Mouse (Mus musculus) MEL (cell line): ENCODE results near the gene Unc13d. TPM values are rescaled to one million over a fixed set of nuclear protein-coding genes. Genes with fewer than 3 reads are reported as not detected.

Source experiments
- DNase-seq: peaks from one replicate; pipeline ENCODE4 v3.0.0; 2011; ENCODE audit warnings: low read depth, low spot score
- H3K27ac ChIP-seq: 2 replicates; pipeline ENCODE4 v1.5.1; 2012; ENCODE audit warnings: low read depth, mild to moderate bottlenecking, control low read depth, low read length, moderate library complexity; ENCODE audit not compliant: control insufficient read depth
- H3K27me3 ChIP-seq, 2 experiments: fragments of 150-350 bp in 1 of 2; sonication (generic) in 1 of 2; 2 replicates each; pipeline ENCODE4 v1.6.1; 2012; ENCODE audit warnings: low read length in 2 of 2, mild to moderate bottlenecking in 2 of 2, improper control_type of control experiment in 1 of 2, moderate library complexity in 1 of 2; ENCODE audit not compliant: insufficient read depth in 2 of 2, control insufficient read depth in 1 of 2
- H3K36me3 ChIP-seq, 2 experiments: 2 replicates each; pipeline ENCODE4 v1.6.1; 2012 to 2014; ENCODE audit warnings: low read length in 2 of 2, improper control_type of control experiment in 1 of 2, inconsistent platforms in 1 of 2, mild to moderate bottlenecking in 1 of 2; ENCODE audit not compliant: insufficient read depth in 2 of 2, control insufficient read depth in 1 of 2
- H3K4me1 ChIP-seq, 2 experiments: fragments of 150-350 bp in 1 of 2; sonication (generic) in 1 of 2; 2 replicates each; pipeline ENCODE4 v1.6.1; 2012; ENCODE audit warnings: low read length in 2 of 2, improper control_type of control experiment in 1 of 2, mild to moderate bottlenecking in 1 of 2; ENCODE audit not compliant: insufficient read depth in 2 of 2, control insufficient read depth in 1 of 2
- H3K4me3 ChIP-seq, 2 experiments: fragments of 150-350 bp in 1 of 2; sonication (generic) in 1 of 2; 2 replicates each; pipeline ENCODE4 v1.5.1; 2012; ENCODE audit warnings: low read depth in 2 of 2, low read length in 2 of 2, mild to moderate bottlenecking in 2 of 2, moderate library complexity in 2 of 2, control low read depth in 1 of 2, improper control_type of control experiment in 1 of 2; ENCODE audit not compliant: control insufficient read depth in 1 of 2, insufficient read depth in 1 of 2
- H3K79me2 ChIP-seq: 2 replicates; pipeline ENCODE4 v1.6.1; 2012; ENCODE audit warnings: mild to moderate bottlenecking, low read length, moderate library complexity; ENCODE audit not compliant: control insufficient read depth, poor library complexity, insufficient read depth
- H3K9ac ChIP-seq: 2 replicates; pipeline ENCODE4 v1.6.1; 2012; ENCODE audit warnings: low read depth, mild to moderate bottlenecking, control low read depth, low read length, moderate library complexity; ENCODE audit not compliant: control insufficient read depth, poor library complexity, severe bottlenecking
- H3K9me3 ChIP-seq: fragments of 150-350 bp; sonication (generic); replicated peaks from 2 replicates; pipeline ENCODE4 v1.6.1; 2012; ENCODE audit warnings: mild to moderate bottlenecking, low read length, improper control_type of control experiment, moderate library complexity; ENCODE audit not compliant: insufficient read depth
- CTCF ChIP-seq, 3 experiments: IDR thresholded peaks in 2 of 3; conservative IDR thresholded peaks in 1 of 3; 2 replicates each; pipeline ENCODE4 v1.5.1; 2011 to 2012; ENCODE audit warnings: low read length in 3 of 3, low read depth in 2 of 3, mild to moderate bottlenecking in 2 of 3, improper control_type of control experiment in 1 of 3, inconsistent platforms in 1 of 3, mixed read lengths in 1 of 3, moderate library complexity in 1 of 3; ENCODE audit not compliant: control insufficient read depth in 1 of 3, insufficient read depth in 1 of 3, poor library complexity in 1 of 3, severe bottlenecking in 1 of 3
- E2F4 ChIP-seq: IDR thresholded peaks from 2 replicates; pipeline ENCODE4 v1.6.1; 2011; ENCODE audit warnings: low read depth, low read length, improper control_type of control experiment, borderline replicate concordance
- GATA1 ChIP-seq: IDR thresholded peaks from 2 replicates; pipeline ENCODE4 v1.6.1; 2011; ENCODE audit warnings: low read depth, low read length, improper control_type of control experiment
- MAFK ChIP-seq: IDR thresholded peaks from 2 replicates; pipeline ENCODE4 v1.6.1; 2011; ENCODE audit warnings: low read depth, mild to moderate bottlenecking, low read length, improper control_type of control experiment, borderline replicate concordance
- MAX ChIP-seq: IDR thresholded peaks from 2 replicates; pipeline ENCODE4 v1.6.1; 2011; ENCODE audit warnings: low read length, improper control_type of control experiment
- MXI1 ChIP-seq: IDR thresholded peaks from 2 replicates; pipeline ENCODE4 v1.6.1; 2011; ENCODE audit warnings: mild to moderate bottlenecking, low read depth, low read length, improper control_type of control experiment
- MYC ChIP-seq: IDR thresholded peaks from 2 replicates; pipeline ENCODE4 v1.6.1; 2011; ENCODE audit warnings: low read depth, mild to moderate bottlenecking, low read length, improper control_type of control experiment, moderate library complexity
- RAD21 ChIP-seq: IDR thresholded peaks from 2 replicates; pipeline ENCODE4 v1.6.1; 2011; ENCODE audit warnings: mild to moderate bottlenecking, low read depth, low read length, improper control_type of control experiment
- polyA plus RNA-seq, 2 experiments: library from polyadenylated mRNA; stranded (reverse) in 1 of 2; unstranded in 1 of 2; fragments of >175 nt in 1 of 2; fragments of >200 nt in 1 of 2; gene quantifications; 2 replicates each; pipeline versions ENCODE4 v1.2.1 to v1.2.4; 2012; ENCODE audit warnings: low replicate concordance in 2 of 2, low read depth in 1 of 2; ENCODE audit not compliant: insufficient read length in 2 of 2, insufficient read depth in 1 of 2, missing spikeins in 1 of 2
- total RNA-seq: library from RNA; depleted of rRNA; stranded (reverse); fragments of 300-350 nt; gene quantifications from 2 replicates; pipeline ENCODE4 v1.2.3, GENCODE M21; 2012

The Unc13d gene
- total and polyA plus RNA-seq, 3 experiments, result 115 to 146 TPM; not detected in 1

DNA sequence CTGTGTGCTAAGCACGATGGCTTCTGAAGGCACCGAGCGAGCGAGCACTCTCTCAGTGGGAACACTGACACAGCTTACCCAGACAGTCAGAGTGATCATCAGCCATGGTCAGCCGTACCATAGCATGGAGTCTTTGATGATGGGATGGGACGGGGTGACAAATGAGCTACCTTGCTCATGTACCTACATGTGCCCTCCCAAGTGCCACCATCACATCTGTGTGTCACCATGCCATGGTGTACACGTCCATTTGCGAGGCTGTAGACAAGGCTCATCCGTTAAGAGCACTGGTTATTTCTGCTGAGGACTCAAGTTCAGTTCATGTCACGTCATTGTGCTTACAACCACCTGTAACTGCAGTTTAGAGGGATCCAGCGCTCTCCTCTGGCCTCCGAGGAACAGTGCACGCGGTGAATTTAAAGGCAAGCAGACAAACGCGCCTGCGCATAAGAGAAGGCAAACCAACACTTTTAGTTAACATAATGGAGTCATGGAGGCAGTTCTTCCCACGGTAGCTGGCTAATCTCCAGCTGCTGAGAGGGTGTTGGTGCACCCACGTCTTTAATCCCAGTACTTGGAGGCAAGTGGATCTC lies 33.9 kb upstream of the Unc13d start:
- no peak for TF ChIP-seq GATA1
- TF ChIP-seq, all 39 proteins: peak for 0
- Histone ChIP-seq H3K79me2 (no peaks in the 10 kb centered on the region), H3K9me3 (no peaks in the 10 kb centered on the region), H3K27me3 (no peaks in the 10 kb centered on the region), H3K4me1 (no peaks in the 10 kb centered on the region), H3K4me3 (no peak overlapping the region), H3K9ac (no peak overlapping the region), H3K27ac (no peak overlapping the region), H3K36me3 (no peaks in the 10 kb centered on the region)
- no peak for DNase-seq

DNA sequence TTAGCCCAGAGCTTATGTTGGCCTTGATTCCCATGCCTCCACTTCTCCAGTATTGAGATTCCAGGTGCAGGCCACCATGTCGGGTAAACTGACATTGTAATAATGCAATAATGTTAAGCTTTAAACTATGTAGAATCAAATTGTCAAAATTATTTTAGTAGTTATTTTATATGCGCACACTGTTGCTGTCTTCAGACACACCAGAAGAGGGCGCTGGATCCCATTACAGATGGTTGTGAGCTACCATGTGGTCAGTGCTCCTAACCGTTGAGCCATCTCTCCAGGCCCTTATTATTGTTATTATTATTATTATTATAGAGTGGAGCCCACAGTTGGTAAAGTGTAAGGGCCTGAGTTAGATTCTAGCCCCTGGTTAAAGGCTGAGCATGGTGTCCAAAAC lies 33.3 kb upstream of the Unc13d start:
- Histone ChIP-seq H3K4me1 (no peaks in the 10 kb centered on the region), H3K27me3 (no peaks in the 10 kb centered on the region), H3K9ac (no peak overlapping the region), H3K27ac (no peak overlapping the region), H3K79me2 (no peaks in the 10 kb centered on the region), H3K4me3 (no peak overlapping the region), H3K36me3 (no peaks in the 10 kb centered on the region), H3K9me3 (no peaks in the 10 kb centered on the region)
- peak; percentile 3 to 37 (median 30); a peak in 2 of 6 replicates for TF ChIP-seq CTCF (IDR thresholded peaks at IDR 0.05 in 2 of 3, conservative IDR thresholded peaks at IDR 0.05 in 1 of 3; ENCODE audit: control insufficient read depth in 1 of 3, insufficient read depth in 1 of 3, low read depth in 2 of 3, low read length in 3 of 3, poor library complexity in 1 of 3, severe bottlenecking in 1 of 3)
- no peak for TF ChIP-seq E2F4
- no peak; the same call in 1 of the 2 replicates for TF ChIP-seq RAD21
- no peak for DNase-seq

DNA sequence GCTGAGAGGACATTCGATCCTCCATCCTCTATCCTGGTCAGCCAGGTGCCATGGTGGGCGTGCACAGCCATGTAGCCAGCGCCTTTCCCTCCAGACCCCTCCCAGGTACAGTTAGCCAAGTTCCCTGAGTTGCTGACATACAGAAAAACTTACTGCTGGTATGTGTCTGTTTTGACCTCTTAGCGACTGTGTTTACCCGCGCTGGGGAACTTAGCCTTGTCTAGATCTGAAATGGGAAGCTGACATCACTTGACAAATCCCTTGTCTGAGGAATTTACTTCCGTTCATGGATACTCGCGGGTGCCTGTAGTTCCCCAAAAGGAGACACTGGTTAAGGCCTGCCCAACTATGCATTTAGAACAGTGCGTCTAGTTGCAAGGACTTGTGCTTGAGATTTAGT lies 32.8 kb upstream of the Unc13d start:
- no peak overlapping the region for H3K4me3 ChIP-seq
- H3K79me2 ChIP-seq, result no peaks in the 10 kb centered on the region
- no peak overlapping the region for H3K9ac ChIP-seq
- H3K9me3 ChIP-seq, result no peaks in the 10 kb centered on the region
- H3K27ac ChIP-seq, result no peak overlapping the region
- H3K27me3 ChIP-seq, result no peaks in the 10 kb centered on the region
- TF ChIP-seq MYC, result no peak
- TF ChIP-seq MAX, result no peak
- no peak for TF ChIP-seq MXI1
- no peak for TF ChIP-seq MAFK
- no peak for DNase-seq
- H3K4me1 ChIP-seq, result no peaks in the 10 kb centered on the region
- H3K36me3 ChIP-seq, result no peaks in the 10 kb centered on the region

DNA sequence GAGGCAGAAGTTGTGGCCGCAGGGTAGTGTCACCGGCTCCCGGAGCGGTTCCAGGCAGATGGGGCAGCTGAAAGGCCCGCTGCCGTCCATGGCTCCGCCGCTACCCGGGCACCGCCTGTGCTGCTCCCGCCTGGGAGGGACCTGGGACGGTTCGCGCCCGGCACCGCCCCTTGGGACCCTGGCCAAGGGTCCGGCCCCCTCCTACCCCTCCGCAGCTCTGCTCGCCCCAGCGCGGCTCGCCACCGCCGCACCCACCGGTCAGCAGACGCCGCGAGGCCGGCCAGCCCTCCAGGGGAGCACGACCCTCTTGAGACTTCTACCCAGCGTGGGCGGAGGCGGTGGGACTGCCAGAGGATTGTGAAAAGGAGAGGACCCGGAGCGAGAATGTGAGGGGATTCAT lies 32.4 kb upstream of the Unc13d start:
- no peak overlapping the region for H3K9ac ChIP-seq
- no peaks in the 10 kb centered on the region for H3K4me1 ChIP-seq
- no peak overlapping the region for H3K4me3 ChIP-seq
- no peak for DNase-seq
- H3K27me3 ChIP-seq, result no peaks in the 10 kb centered on the region
- H3K79me2 ChIP-seq, result no peaks in the 10 kb centered on the region
- H3K27ac ChIP-seq, result no peak overlapping the region
- no peak for TF ChIP-seq RAD21
- no peaks in the 10 kb centered on the region for H3K36me3 ChIP-seq
- no peaks in the 10 kb centered on the region for H3K9me3 ChIP-seq
